Mouse (Mus musculus): Measurements from ENCODE around the gene Eras.

- TF ChIP-seq POLR2A (IDR thresholded peaks at IDR 0.05; ENCODE audit: extremely low read depth, insufficient read depth, low read length) (no peak), CTCF (IDR thresholded peaks at IDR 0.05; ENCODE audit: low read depth, low read length) (no peak)
Measured at GRCm38 (mm10) chrX:7937667-7938066, 9.3 kb upstream of the Eras start.

Measured in liver, adult 2 months (tissue).